Mouse (Mus musculus) limb, embryonic 11.5 days (tissue): ENCODE data around the gene Sipa1l2. TPM values are rescaled to one million over a fixed set of nuclear protein-coding genes. Genes with fewer than 3 reads are reported as not detected.
A peak's percentile ranks its signal among the peaks of the same experiment; 100 is the strongest.
"Not testable (repeated sequence)": the region's sequence is repeated elsewhere in the genome, so short reads cannot be mapped to it uniquely, and the experiment has no call there.

Experiments
- ATAC-seq: fragments of 200-750 bp; cut with Nextera tagmentation; 2 replicates; pipeline ENCODE4 v1.8.0; 2017; ENCODE audit warnings: low read depth; ENCODE audit not compliant: insufficient number of reproducible peaks, low FRiP score, low TSS enrichment
- DNase-seq: peaks from one replicate; pipeline ENCODE4 v3.0.0-alpha.2; 2015; ENCODE audit warnings: low spot score
- H3K27ac ChIP-seq: fragments of 300-500 bp; sonication (generic); replicated peaks from 2 replicates; pipeline ENCODE4 v1.5.1; 2014; ENCODE audit warnings: low read depth, mild to moderate bottlenecking, low read length
- H3K27me3 ChIP-seq: fragments of 300-500 bp; sonication (generic); 2 replicates; pipeline ENCODE4 v1.6.1; 2014; ENCODE audit warnings: mild to moderate bottlenecking, low read length, mixed read lengths; ENCODE audit not compliant: control insufficient read depth, insufficient read depth
- H3K36me3 ChIP-seq: fragments of 300-500 bp; sonication (generic); 2 replicates; pipeline ENCODE4 v1.6.1; 2014; ENCODE audit warnings: mild to moderate bottlenecking, low read length, moderate library complexity, mixed read lengths; ENCODE audit not compliant: control insufficient read depth, insufficient read depth
- H3K4me1 ChIP-seq: fragments of 300-500 bp; sonication (generic); 2 replicates; pipeline ENCODE4 v1.6.1; 2014; ENCODE audit warnings: low read length, mixed read lengths; ENCODE audit not compliant: control insufficient read depth, insufficient read depth
- H3K4me2 ChIP-seq: fragments of 300-500 bp; sonication (generic); 2 replicates; pipeline ENCODE4 v1.6.1; 2014; ENCODE audit warnings: low read depth, mild to moderate bottlenecking, moderate library complexity; ENCODE audit not compliant: severe bottlenecking
- H3K4me3 ChIP-seq: fragments of 300-500 bp; sonication (generic); 2 replicates; pipeline ENCODE4 v1.5.1; 2014; ENCODE audit warnings: low read depth, low read length
- H3K9ac ChIP-seq: fragments of 300-500 bp; sonication (generic); 2 replicates; pipeline ENCODE4 v1.6.1; 2014; ENCODE audit warnings: mild to moderate bottlenecking, low read length
- H3K9me3 ChIP-seq: fragments of 300-500 bp; sonication (generic); 2 replicates; pipeline ENCODE4 v1.6.1; 2016; ENCODE audit warnings: low read length; ENCODE audit not compliant: control insufficient read depth
- WGBS: fragments of 180-500 bp; shearing (Covaris S2); extraction: QIAGEN DNeasy Blood & Tissue Kit; methylation state at CpG from one replicate; pipeline ENCODE4 v1.1.7; 2014; 5-methylcytosine and 5-hydroxymethylcytosine counted together
- polyA plus RNA-seq: library from polyadenylated mRNA; unstranded; fragments of >200 nt; fragmentation: Nextera tagmentation; extraction: Ambion mirVana; gene quantifications from 2 replicates; pipeline ENCODE4 v1.2.1, GENCODE M21; 2014

The Sipa1l2 gene
- polyA plus RNA-seq, 1 experiment from 2014 or later = 8.5 TPM

- Histone ChIP-seq H3K4me1 (peaks cover 44% of the 10 kb centered on the region), H3K27ac (no peak overlapping the region), H3K9me3 (no peaks in the 10 kb centered on the region), H3K4me2 (no peak overlapping the region), H3K27me3 (no peaks in the 10 kb centered on the region), H3K36me3 (no peaks in the 10 kb centered on the region), H3K4me3 (no peak overlapping the region), H3K9ac (no peak overlapping the region)
- ATAC-seq (no peak), DNase-seq (no peak)
- WGBS = 72% methylated on average over 6 of the region's 6 CpGs
Observed at GRCm38 (mm10) chr8:125529019-125529418, 40.6 kb downstream of the Sipa1l2 start.

DNA sequence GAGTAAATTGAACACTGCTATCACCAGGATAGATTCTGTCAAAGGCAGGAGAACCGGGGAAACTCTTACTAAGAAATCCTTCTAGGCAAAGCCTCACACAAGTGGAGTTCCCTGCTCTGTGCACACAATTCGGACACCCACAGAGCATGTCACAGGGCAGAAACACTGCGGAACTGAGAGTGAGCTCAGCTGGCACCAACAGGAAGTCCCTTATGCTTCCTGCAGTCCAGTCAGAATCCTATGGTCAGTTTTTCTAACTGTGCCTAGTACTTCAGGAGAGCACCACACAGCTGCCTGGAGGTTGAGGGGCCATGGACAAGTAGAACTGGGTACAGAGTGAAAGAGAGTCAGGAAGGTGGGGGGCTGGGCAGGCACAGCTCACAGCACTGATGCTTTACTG is 41.7 kb downstream of the Sipa1l2 start:
- no peaks in the 10 kb centered on the region for H3K9me3 ChIP-seq
- no peak for ATAC-seq
- no peaks in the 10 kb centered on the region for H3K27me3 ChIP-seq
- no peak for DNase-seq
- no peak overlapping the region for H3K4me3 ChIP-seq
- 61% methylated on average over 3 of the region's 3 CpGs for WGBS
- H3K9ac ChIP-seq = no peak overlapping the region; the same call in 1 of the 2 replicates
- no peak overlapping the region for H3K27ac ChIP-seq
- peaks cover 52% of the 10 kb centered on the region for H3K4me1 ChIP-seq
- H3K4me2 ChIP-seq = no peak overlapping the region
- H3K36me3 ChIP-seq = no peaks in the 10 kb centered on the region

GRCm38 (mm10) chr8:125526999-125527398 is 42.6 kb downstream of the Sipa1l2 start:
- peak overlapping the region; percentile 19; the same call in 1 of the 2 replicates for H3K4me2 ChIP-seq
- ATAC-seq (0 out of 2 replicates have a peak, but pooled peaks have one; percentile 49), DNase-seq (peak; percentile 67)

DNA sequence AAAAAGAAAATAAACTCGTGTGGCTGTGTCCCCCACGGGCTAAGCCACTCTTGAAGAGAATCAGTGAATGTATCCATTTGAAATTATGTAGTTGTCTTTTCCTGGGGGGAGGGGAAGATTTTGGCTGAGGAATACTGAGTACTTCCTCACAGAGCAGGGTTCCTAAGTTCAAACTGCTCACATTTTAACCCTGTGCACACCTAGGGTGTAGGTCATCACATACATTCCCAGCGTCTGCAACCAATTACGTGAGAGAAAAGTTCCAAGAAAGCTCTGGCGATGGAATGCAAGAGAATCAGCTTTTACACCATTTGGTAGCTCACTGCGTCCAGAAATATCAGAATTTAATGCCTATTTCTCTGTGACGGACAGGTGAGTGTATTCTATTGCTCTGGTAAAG is 43.0 kb downstream of the Sipa1l2 start:
- no peak for ATAC-seq
- Histone ChIP-seq H3K27ac (peak overlapping the region; percentile 48; the same call in 1 of the 2 replicates), H3K4me1 (peaks cover 51% of the 10 kb centered on the region), H3K9ac (no peak overlapping the region), H3K27me3 (no peaks in the 10 kb centered on the region), H3K9me3 (no peaks in the 10 kb centered on the region), H3K36me3 (no peaks in the 10 kb centered on the region), H3K4me3 (no peak overlapping the region), H3K4me2 (peak overlapping the region; percentile 19; the same call in 1 of the 2 replicates)
- DNase-seq = no peak
- WGBS = 19% methylated on average over 7 of the region's 7 CpGs

More at GRCm38 (mm10) chr8:125526999-125527398, 42.6 kb downstream of the Sipa1l2 start:
- 5% methylated on average over 7 of the region's 7 CpGs for WGBS
- Histone ChIP-seq H3K4me1 (peaks cover 54% of the 10 kb centered on the region), H3K27me3 (no peaks in the 10 kb centered on the region), H3K36me3 (no peaks in the 10 kb centered on the region), H3K27ac (peak overlapping the region; percentile 48; the same call in 1 of the 2 replicates), H3K9ac (no peak overlapping the region), H3K4me3 (no peak overlapping the region), H3K9me3 (no peaks in the 10 kb centered on the region)

GRCm38 (mm10) chr8:125524479-125524878 is 45.1 kb downstream of the Sipa1l2 start:
- WGBS = 92% methylated on average over 2 of the region's 2 CpGs
- ATAC-seq (no peak), DNase-seq (no peak)
- Histone ChIP-seq H3K9ac (no peak overlapping the region), H3K4me2 (no peak overlapping the region), H3K4me3 (no peak overlapping the region), H3K27me3 (no peaks in the 10 kb centered on the region), H3K4me1 (peaks cover 48% of the 10 kb centered on the region), H3K9me3 (no peaks in the 10 kb centered on the region), H3K36me3 (no peaks in the 10 kb centered on the region), H3K27ac (no peak overlapping the region)

GRCm38 (mm10) chr8:125523213-125523612 is 46.4 kb downstream of the Sipa1l2 start:
- WGBS = 29% methylated on average over 5 of the region's 5 CpGs
- H3K9ac ChIP-seq = no peak overlapping the region
- no peaks in the 10 kb centered on the region for H3K36me3 ChIP-seq
- no peak overlapping the region for H3K4me3 ChIP-seq
- H3K9me3 ChIP-seq = no peaks in the 10 kb centered on the region
- DNase-seq (no peak), ATAC-seq (no peak)
- no peak overlapping the region for H3K4me2 ChIP-seq
- no peak overlapping the region for H3K27ac ChIP-seq
- H3K4me1 ChIP-seq = peaks cover 48% of the 10 kb centered on the region
- H3K27me3 ChIP-seq = no peaks in the 10 kb centered on the region

- DNase-seq (no peak), ATAC-seq (no peak)
- Histone ChIP-seq H3K9ac (no peak overlapping the region), H3K9me3 (no peaks in the 10 kb centered on the region), H3K4me3 (no peak overlapping the region), H3K27me3 (no peaks in the 10 kb centered on the region), H3K27ac (no peak overlapping the region), H3K36me3 (no peaks in the 10 kb centered on the region), H3K4me2 (no peak overlapping the region), H3K4me1 (peaks cover 37% of the 10 kb centered on the region)
- 71% methylated on average over 6 of the region's 6 CpGs for WGBS
Observed at GRCm38 (mm10) chr8:125522151-125522550, 47.5 kb downstream of the Sipa1l2 start.

GRCm38 (mm10) chr8:125521087-125521486 is 48.5 kb downstream of the Sipa1l2 start:
- H3K9me3 ChIP-seq = no peaks in the 10 kb centered on the region
- no peak overlapping the region for H3K4me2 ChIP-seq
- ATAC-seq (no peak), DNase-seq (no peak)
- no peak overlapping the region for H3K27ac ChIP-seq
- 46% methylated on average over 7 of the region's 7 CpGs for WGBS
- no peak overlapping the region for H3K4me3 ChIP-seq
- no peak overlapping the region for H3K9ac ChIP-seq
- no peaks in the 10 kb centered on the region for H3K27me3 ChIP-seq
- no peaks in the 10 kb centered on the region for H3K36me3 ChIP-seq
- H3K4me1 ChIP-seq = peaks cover 29% of the 10 kb centered on the region

- peaks cover 24% of the 10 kb centered on the region for H3K4me1 ChIP-seq
- not testable (repeated sequence) for H3K9ac ChIP-seq, H3K9me3 ChIP-seq, H3K36me3 ChIP-seq, H3K27ac ChIP-seq, H3K27me3 ChIP-seq, H3K4me3 ChIP-seq, DNase-seq, ATAC-seq, H3K4me2 ChIP-seq
- 81% methylated on average over 2 of the region's 2 CpGs for WGBS
Observed at GRCm38 (mm10) chr8:125520308-125520707, 49.3 kb downstream of the Sipa1l2 start.
